25 mouse cellular contexts compared by ENCODE assay signal in genomic region chr6:82585396-82585795, GRCm38 (mm10).
DNase-seq lines count a peak whose midpoint lies in the region; ATAC-seq and TF ChIP-seq lines count a peak whose summit lies in the region.
"Had no signal": no experiment of that assay in that cellular context is flagged by ENCODE, and none has a peak within 500 bp of the region (broad histone marks: within the 10 kb centered on the region; RNA-seq: fewer than 3 reads in every experiment).

No protein-coding gene starts in this region.

- ATAC-seq in hindbrain, postnatal 0 days: no peak
- ATAC-seq in hindbrain, embryonic 11.5 days (ENCODE audit: low FRiP score): no peak
- ATAC-seq in midbrain, embryonic 15.5 days (replicated peaks): no peak
- ATAC-seq: activated CD4-positive, CD25-positive, alpha-beta regulatory T cell, adult 4 months; CD4-positive, CD25-positive, alpha-beta regulatory T cell, adult 4 months; forebrain, embryonic 14.5 days; forebrain, postnatal 0 days; hindbrain, embryonic 16.5 days; inflammation-experienced regulatory T-cells, adult 6 months; intestine, embryonic 16.5 days; Patski had no signal

- no peak overlapping the region for H3K27ac ChIP-seq in hindbrain, postnatal 0 days
- no peak overlapping the region for H3K27ac ChIP-seq in hindbrain, embryonic 11.5 days (ENCODE audit: low read depth, low read length)
- no peak overlapping the region for H3K27ac ChIP-seq in midbrain, embryonic 15.5 days
- H3K27ac ChIP-seq: embryonic facial prominence, embryonic 12.5 days; embryonic facial prominence, embryonic 15.5 days; gastrocnemius, adult 2 months; hindbrain, embryonic 13.5 days had no signal

- no peaks in the 10 kb centered on the region for H3K4me1 ChIP-seq in hindbrain, postnatal 0 days (ENCODE audit: insufficient read depth, low read length)
- no peaks in the 10 kb centered on the region for H3K4me1 ChIP-seq in hindbrain, embryonic 11.5 days (replicated peaks; ENCODE audit: control insufficient read depth, insufficient read depth, low read length)
- H3K4me1 ChIP-seq in midbrain, embryonic 15.5 days: no peaks in the 10 kb centered on the region
- H3K4me1 ChIP-seq: embryonic facial prominence, embryonic 12.5 days; embryonic facial prominence, embryonic 15.5 days; hindbrain, embryonic 13.5 days had no signal

- no peak overlapping the region for H3K4me2 ChIP-seq in hindbrain, postnatal 0 days (ENCODE audit: low read depth, low read length)
- H3K4me2 ChIP-seq in hindbrain, embryonic 11.5 days (replicated peaks; ENCODE audit: low read depth, low read length): no peak overlapping the region
- H3K4me2 ChIP-seq in midbrain, embryonic 15.5 days: no peak overlapping the region
- H3K4me2 ChIP-seq: embryonic facial prominence, embryonic 12.5 days; embryonic facial prominence, embryonic 15.5 days; heart, embryonic 11.5 days; hindbrain, embryonic 13.5 days had no signal

- no peak overlapping the region for H3K9ac ChIP-seq in hindbrain, postnatal 0 days (replicated peaks; ENCODE audit: low read length)
- H3K9ac ChIP-seq in hindbrain, embryonic 11.5 days (ENCODE audit: low read depth, low read length): no peak overlapping the region
- H3K9ac ChIP-seq in midbrain, embryonic 15.5 days: no peak overlapping the region
- H3K9ac ChIP-seq: embryonic facial prominence, embryonic 12.5 days; embryonic facial prominence, embryonic 15.5 days; forebrain, postnatal 0 days; hindbrain, embryonic 13.5 days had no signal

- H3K4me3 ChIP-seq in hindbrain, postnatal 0 days (ENCODE audit: low read length): no peak overlapping the region
- H3K4me3 ChIP-seq in hindbrain, embryonic 11.5 days (ENCODE audit: low read depth, low read length): no peak overlapping the region
- H3K4me3 ChIP-seq in midbrain, embryonic 15.5 days: no peak overlapping the region
- H3K4me3 ChIP-seq: embryonic facial prominence, embryonic 12.5 days; embryonic facial prominence, embryonic 15.5 days; gastrocnemius, adult 2 months; hindbrain, embryonic 13.5 days had no signal

- WGBS in hindbrain, postnatal 0 days: 36% methylated on average over 5 of the region's 6 CpGs
- 71% methylated on average over 5 of the region's 6 CpGs for WGBS in hindbrain, embryonic 11.5 days
- 61% methylated on average over 6 of the region's 6 CpGs for WGBS in midbrain, embryonic 15.5 days

- H3K36me3 ChIP-seq in hindbrain, postnatal 0 days (ENCODE audit: insufficient read depth, low read length): no peaks in the 10 kb centered on the region
- H3K36me3 ChIP-seq in hindbrain, embryonic 11.5 days (ENCODE audit: control insufficient read depth, insufficient read depth, low read length): no peaks in the 10 kb centered on the region
- no peaks in the 10 kb centered on the region for H3K36me3 ChIP-seq in midbrain, embryonic 15.5 days (replicated peaks)
- H3K36me3 ChIP-seq: embryonic facial prominence, embryonic 12.5 days; embryonic facial prominence, embryonic 15.5 days; G1E; hindbrain, embryonic 13.5 days had no signal

- no peaks in the 10 kb centered on the region for H3K27me3 ChIP-seq in hindbrain, postnatal 0 days (ENCODE audit: insufficient read depth, low read length)
- no peaks in the 10 kb centered on the region for H3K27me3 ChIP-seq in hindbrain, embryonic 11.5 days (ENCODE audit: control insufficient read depth, insufficient read depth, low read length)
- H3K27me3 ChIP-seq in midbrain, embryonic 15.5 days (replicated peaks): no peaks in the 10 kb centered on the region
- H3K27me3 ChIP-seq: embryonic facial prominence, embryonic 12.5 days; embryonic facial prominence, embryonic 15.5 days; hindbrain, embryonic 13.5 days; Patski had no signal

- no peaks in the 10 kb centered on the region for H3K9me3 ChIP-seq in hindbrain, postnatal 0 days (ENCODE audit: low read length)
- no peaks in the 10 kb centered on the region for H3K9me3 ChIP-seq in hindbrain, embryonic 11.5 days (ENCODE audit: control insufficient read depth, low read length)
- H3K9me3 ChIP-seq in midbrain, embryonic 15.5 days: 0 out of 2 replicates have a peak, but pooled peaks cover 3% of the 10 kb centered on the region
- H3K9me3 ChIP-seq: embryonic facial prominence, embryonic 12.5 days; embryonic facial prominence, embryonic 15.5 days; G1E; hindbrain, embryonic 13.5 days had no signal

- DNase-seq in hindbrain, postnatal 0 days (ENCODE audit: low spot score): no peak
- DNase-seq in hindbrain, embryonic 11.5 days (ENCODE audit: low spot score): no peak
- peak; percentile 53 for DNase-seq in ES-CJ7 (ENCODE audit: low read depth, low spot score)
- DNase-seq in ZHBTc4 (ENCODE audit: low read depth, low spot score): peak; percentile 37
- DNase-seq in spleen, postnatal 10 days (ENCODE audit: low spot score in 2 of 2): no peak
- DNase-seq: adrenal gland, adult 8-10 months; adrenal gland, postnatal 25 days; cerebellum, adult 2 months; cerebellum, adult 9-11 months; forebrain, postnatal 0 days; gastrocnemius, adult 2 months; gastrocnemius, postnatal 14 days had no signal

- TF ChIP-seq CTCF in hindbrain, postnatal 0 days (IDR thresholded peaks at IDR 0.05; ENCODE audit: low read depth): 0 out of 2 replicates have a peak, but pooled peaks have one; percentile 2

Comparison
In these comparisons a context has a peak if more than half of its experiments do, and no peak if none do; other contexts are left out.
1. DNase-seq: peak in ES-CJ7 (single experiment) and ZHBTc4 (single experiment); none in hindbrain, postnatal 0 days (single experiment), hindbrain, embryonic 11.5 days (single experiment) and spleen, postnatal 10 days (0 of 2).